Mouse (Mus musculus): ENCODE results near the gene Cfap73. TPM values are rescaled to one million over a fixed set of nuclear protein-coding genes. Genes with fewer than 3 reads are reported as not detected.

The Cfap73 gene
- total RNA-seq, 2 experiments from 2014 or later: not detected

DNA sequence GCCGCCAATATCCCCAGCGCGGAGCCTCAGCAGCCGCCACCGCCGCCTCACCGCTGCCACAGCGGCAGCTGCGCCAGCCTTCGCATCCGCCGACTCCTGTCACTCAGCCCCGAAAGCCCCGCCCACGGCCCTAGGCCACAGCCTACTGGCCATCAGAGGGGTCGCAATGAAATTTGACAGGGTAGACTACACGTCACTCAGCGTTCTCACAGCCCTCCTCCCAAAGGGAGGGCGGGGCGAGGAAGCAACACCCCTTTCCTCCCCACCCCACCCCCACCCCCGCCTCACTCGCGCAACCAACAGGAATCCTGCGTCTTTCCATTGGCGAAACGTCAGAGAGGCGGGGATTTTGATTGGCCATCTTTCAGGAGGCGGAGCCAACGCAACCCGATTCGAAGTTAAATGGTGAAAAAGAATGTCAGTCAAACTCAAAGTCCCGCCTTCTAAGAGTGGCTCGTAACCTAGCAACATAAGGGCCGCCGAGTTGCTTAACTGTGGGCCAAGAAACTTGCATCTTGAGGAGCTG, 45.4 kb downstream of the Cfap73 start, which contains the start of the genes Tpcn1 and Iqcd:
TSS of gene Tpcn1 (minus strand) at position 105 of the 526 bp plus-strand sequence.
TSS of gene Iqcd (plus strand) at position 448 of the 526 bp plus-strand sequence.
- peak; percentile 88 for ATAC-seq (ENCODE audit: poor library complexity, severe bottlenecking)

GRCm38 (mm10) chr5:120587940-120588568, 46.0 kb downstream of the Cfap73 start:
- ATAC-seq (ENCODE audit: poor library complexity, severe bottlenecking): no peak

- no peak for ATAC-seq (ENCODE audit: poor library complexity, severe bottlenecking)
Measured at GRCm38 (mm10) chr5:120587616-120587926, 46.5 kb downstream of the Cfap73 start.

GRCm38 (mm10) chr5:120586741-120587615, 47.1 kb downstream of the Cfap73 start:
- no peak for ATAC-seq (ENCODE audit: poor library complexity, severe bottlenecking)

GRCm38 (mm10) chr5:120584968-120585367, 49.1 kb downstream of the Cfap73 start:
- ATAC-seq (ENCODE audit: poor library complexity, severe bottlenecking): no peak

GRCm38 (mm10) chr5:120583511-120583910, 50.5 kb downstream of the Cfap73 start:
- ATAC-seq (ENCODE audit: poor library complexity, severe bottlenecking): no peak

GRCm38 (mm10) chr5:120582002-120582401, 52.0 kb downstream of the Cfap73 start:
- ATAC-seq (ENCODE audit: poor library complexity, severe bottlenecking): no peak

GRCm38 (mm10) chr5:120579898-120580626, 54.0 kb downstream of the Cfap73 start:
- ATAC-seq (ENCODE audit: poor library complexity, severe bottlenecking): no peak

DNA sequence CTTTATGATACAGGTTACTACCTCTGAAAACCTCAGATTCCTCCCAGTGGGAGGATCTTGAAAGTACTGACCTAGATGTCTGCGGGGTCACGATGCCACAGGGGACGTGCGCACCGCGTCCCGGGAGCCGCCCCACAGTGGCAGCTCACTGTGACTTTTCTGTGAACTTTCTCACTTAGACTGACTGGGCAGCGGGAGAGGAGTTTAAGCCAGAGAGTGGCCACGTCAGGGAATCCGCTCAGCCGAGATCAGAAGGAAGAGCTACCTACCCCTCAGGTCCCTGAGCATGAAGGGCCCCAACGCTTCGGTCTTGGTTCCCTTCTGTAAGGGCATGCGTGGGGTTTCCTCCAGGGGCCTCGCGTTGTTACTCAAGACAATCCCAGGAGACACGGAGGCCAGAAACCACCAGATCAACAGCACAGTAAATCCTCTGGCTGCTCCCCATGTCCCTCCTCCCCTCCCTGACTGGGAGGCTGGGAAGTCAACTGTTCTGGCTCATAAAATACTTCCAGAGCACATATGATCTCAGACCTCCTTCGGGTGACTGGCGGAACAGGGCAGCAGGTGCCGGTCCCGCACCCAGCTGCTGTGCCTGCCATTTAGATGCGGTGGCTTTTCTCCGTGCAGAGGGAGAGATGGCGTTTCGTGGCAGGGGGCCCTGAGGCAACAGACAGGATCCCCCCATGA, 54.7 kb downstream of the Cfap73 start:
- ATAC-seq (ENCODE audit: poor library complexity, severe bottlenecking): peak; percentile 51

DNA sequence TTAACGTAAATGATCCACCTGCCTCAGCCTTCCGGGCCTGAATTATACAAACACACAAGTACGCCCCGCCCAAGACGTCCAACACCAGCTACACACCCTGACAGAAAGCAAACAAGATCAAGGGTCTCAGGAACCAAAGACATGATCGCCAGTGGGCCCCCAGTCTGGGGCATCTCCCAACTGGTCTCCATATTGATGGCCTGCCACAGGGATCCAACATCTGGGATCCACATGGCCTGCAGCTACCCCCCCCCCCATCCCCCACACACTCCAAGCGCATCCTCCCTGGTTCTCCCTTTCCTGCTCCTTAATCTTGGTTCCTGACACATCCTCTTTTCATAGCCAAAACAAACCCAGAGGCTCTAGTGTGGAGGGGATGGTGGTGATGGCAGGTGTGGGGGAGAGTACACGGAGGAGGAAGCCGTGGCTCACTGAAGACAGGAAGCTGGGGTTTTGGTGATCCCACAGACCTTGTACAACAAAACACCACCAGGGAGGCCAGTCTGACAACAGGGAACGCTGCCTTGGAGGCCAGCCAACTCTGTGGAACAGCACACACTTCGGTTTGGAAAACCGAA, 55.4 kb downstream of the Cfap73 start:
- peak; percentile 71 for ATAC-seq (ENCODE audit: poor library complexity, severe bottlenecking)

Other genes with a start within 250 kb of the Cfap73 start
- gene Lhx5, start 202.5 kb downstream of the Cfap73 start, total RNA-seq (2015): not detected in 2 replicates
- gene Lhx5, start 202.5 kb downstream of the Cfap73 start, total RNA-seq (2017): not detected in 2 replicates
- 0.49 TPM in 1 of 2 replicates, not detected in the other for gene Sdsl, start 161.4 kb downstream of the Cfap73 start, total RNA-seq (2015)
- 0.55 and 0.61 TPM in 2 replicates for gene Sdsl, start 161.4 kb downstream of the Cfap73 start, total RNA-seq (2017)
- not detected in 2 replicates for gene Sds, start 157.7 kb downstream of the Cfap73 start, total RNA-seq (2015)
- not detected in 2 replicates for gene Sds, start 157.7 kb downstream of the Cfap73 start, total RNA-seq (2017)
- gene Plbd2, start 130.6 kb downstream of the Cfap73 start, total RNA-seq (2015): 7.8 and 10.5 TPM in 2 replicates
- 7.9 and 10.2 TPM in 2 replicates for gene Plbd2, start 130.6 kb downstream of the Cfap73 start, total RNA-seq (2017)
- 31.7 and 36.8 TPM in 2 replicates for gene Slc8b1, start 123.1 kb downstream of the Cfap73 start, total RNA-seq (2015)
- gene Slc8b1, start 123.1 kb downstream of the Cfap73 start, total RNA-seq (2017): 44.1 and 60.5 TPM in 2 replicates
- gene Tpcn1, start 45.6 kb downstream of the Cfap73 start, total RNA-seq (2015): 37.6 and 38.3 TPM in 2 replicates
- gene Tpcn1, start 45.6 kb downstream of the Cfap73 start, total RNA-seq (2017): 15.8 and 18.2 TPM in 2 replicates
- gene Iqcd, start 45.2 kb downstream of the Cfap73 start, total RNA-seq (2015): 0.18 and 0.98 TPM in 2 replicates
- gene Iqcd, start 45.2 kb downstream of the Cfap73 start, total RNA-seq (2017): 0.11 and 0.45 TPM in 2 replicates
- gene Rita1, start 21.6 kb downstream of the Cfap73 start, total RNA-seq (2015): 1.5 and 3.0 TPM in 2 replicates
- 2.2 and 3.2 TPM in 2 replicates for gene Rita1, start 21.6 kb downstream of the Cfap73 start, total RNA-seq (2017)
- gene Ddx54, start 21.5 kb downstream of the Cfap73 start, total RNA-seq (2015): 7.7 and 7.9 TPM in 2 replicates
- gene Ddx54, start 21.5 kb downstream of the Cfap73 start, total RNA-seq (2017): 21.3 and 22.6 TPM in 2 replicates
- gene Rasal1, start 14.6 kb upstream of the Cfap73 start, total RNA-seq (2015): 0.05 TPM in 1 of 2 replicates, not detected in the other
- gene Rasal1, start 14.6 kb upstream of the Cfap73 start, total RNA-seq (2017): not detected in 2 replicates
- gene Dtx1, start 77.7 kb upstream of the Cfap73 start, total RNA-seq (2015): 0.30 and 0.40 TPM in 2 replicates
- gene Dtx1, start 77.7 kb upstream of the Cfap73 start, total RNA-seq (2017): not detected in 2 replicates
- 13.0 and 13.2 TPM in 2 replicates for gene Oas2, start 115.6 kb upstream of the Cfap73 start, total RNA-seq (2015)
- gene Oas2, start 115.6 kb upstream of the Cfap73 start, total RNA-seq (2017): 3.9 and 7.5 TPM in 2 replicates
- 20.8 and 22.8 TPM in 2 replicates for gene Oas3, start 143.4 kb upstream of the Cfap73 start, total RNA-seq (2015)
- 11.1 and 11.7 TPM in 2 replicates for gene Oas3, start 143.4 kb upstream of the Cfap73 start, total RNA-seq (2017)
- 0.39 TPM in 1 of 2 replicates, not detected in the other for gene Oas1e, start 161.3 kb upstream of the Cfap73 start, total RNA-seq (2015)
- gene Oas1e, start 161.3 kb upstream of the Cfap73 start, total RNA-seq (2017): not detected in 2 replicates
- gene Oas1c, start 178.3 kb upstream of the Cfap73 start, total RNA-seq (2015): 2.2 and 2.8 TPM in 2 replicates
- 0.44 and 1.1 TPM in 2 replicates for gene Oas1c, start 178.3 kb upstream of the Cfap73 start, total RNA-seq (2017)
- gene Oas1f, start 213.1 kb upstream of the Cfap73 start, total RNA-seq (2015): not detected in 2 replicates
- not detected in 2 replicates for gene Oas1f, start 213.1 kb upstream of the Cfap73 start, total RNA-seq (2017)
- gene Oas1h, start 227.2 kb upstream of the Cfap73 start, total RNA-seq (2015): not detected in 2 replicates
- gene Oas1h, start 227.2 kb upstream of the Cfap73 start, total RNA-seq (2017): not detected in 2 replicates